Mouse (Mus musculus) G1E (cell line): ENCODE measurements around the gene Cmpk2.

Experiments
- CTCF ChIP-seq: IDR thresholded peaks from 2 replicates; pipeline ENCODE4 v1.5.1; 2012; ENCODE audit warnings: low read depth, low read length, inconsistent platforms, mixed read lengths
- GATA1 ChIP-seq: IDR thresholded peaks from 2 replicates; pipeline ENCODE4 v1.6.1; 2012; ENCODE audit warnings: borderline replicate concordance, low read length, inconsistent platforms, mixed read lengths
- GATA2 ChIP-seq: IDR thresholded peaks from 2 replicates; pipeline ENCODE4 v1.6.1; 2012; ENCODE audit warnings: low read depth, low read length, inconsistent platforms, borderline replicate concordance
- POLR2AphosphoS5 ChIP-seq: IDR thresholded peaks from 2 replicates; pipeline ENCODE4 v1.6.1; 2012; ENCODE audit warnings: low read depth, low read length, inconsistent platforms; ENCODE audit not compliant: insufficient replicate concordance
- TAL1 ChIP-seq: conservative IDR thresholded peaks from 2 replicates; pipeline ENCODE4 v1.6.1; 2012; ENCODE audit warnings: low read depth, low read length, inconsistent platforms, mixed read lengths

GRCm38 (mm10) chr12:26487874-26488616 lies 19.0 kb downstream of the Cmpk2 start:
- no peak for TF ChIP-seq TAL1
- no peak for TF ChIP-seq CTCF
- TF ChIP-seq GATA1 = no peak
- TF ChIP-seq POLR2AphosphoS5 = no peak
- TF ChIP-seq GATA2 = no peak
